Mouse (Mus musculus): ENCODE measurements at regions not wholly inside any gene's neighbourhood (a gene's known extent, or its start where the extent isn't known, plus 50 kb on each side); places are given as distances from the start of the nearest gene placed in this dataset.

GRCm38 (mm10) chr2:116444163-116444562 lies 378.5 kb upstream of the Meis2 start:
- TF ChIP-seq CTCF (IDR thresholded peaks at IDR 0.05; ENCODE audit: insufficient read depth, low read length) (no peak), POLR2A (IDR thresholded peaks at IDR 0.05; ENCODE audit: borderline replicate concordance, extremely low read depth, low read depth, low read length) (no peak)
- no peaks in the 10 kb centered on the region for H3K4me1 ChIP-seq (ENCODE audit: control insufficient read depth, insufficient read depth, low read length)
- no peak overlapping the region for H3K4me3 ChIP-seq (replicated peaks; ENCODE audit: extremely low read depth, low read depth, low read length)
- no peak for DNase-seq

- WGBS = 61% methylated on average over 2 of the region's 2 CpGs
- Histone ChIP-seq H3K4me1 (ENCODE audit: control insufficient read depth, insufficient read depth, low read length) (no peaks in the 10 kb centered on the region), H3K4me3 (replicated peaks; ENCODE audit: extremely low read depth, low read depth, low read length) (no peak overlapping the region)
- TF ChIP-seq CTCF (IDR thresholded peaks at IDR 0.05; ENCODE audit: insufficient read depth, low read length) (no peak), POLR2A (IDR thresholded peaks at IDR 0.05; ENCODE audit: borderline replicate concordance, extremely low read depth, low read depth, low read length) (no peak)
- no peak for DNase-seq
Measured at GRCm38 (mm10) chr2:116440252-116440651, 374.6 kb upstream of the Meis2 start.

DNA sequence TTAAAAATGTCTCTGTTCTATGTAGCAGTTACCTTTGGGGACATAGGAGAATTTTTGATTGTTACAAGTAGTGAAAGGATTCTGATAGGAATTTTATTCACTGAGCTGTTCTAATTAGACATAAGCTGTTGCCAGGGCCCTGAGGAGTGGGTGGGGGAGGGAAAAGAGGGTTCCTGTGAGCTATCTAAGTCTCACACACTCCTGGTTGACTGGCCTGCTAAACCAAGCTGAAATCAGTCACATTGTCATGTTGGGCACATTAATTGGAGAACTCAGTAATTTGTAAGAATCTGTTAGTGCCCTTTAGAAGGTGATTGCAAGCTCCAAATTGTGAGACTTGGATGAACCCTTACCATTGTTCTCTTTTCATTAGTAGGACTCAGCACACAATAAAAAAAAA lies 367.8 kb upstream of the Meis2 start:
- Histone ChIP-seq H3K4me3 (replicated peaks; ENCODE audit: extremely low read depth, low read depth, low read length) (no peak overlapping the region), H3K4me1 (ENCODE audit: control insufficient read depth, insufficient read depth, low read length) (no peaks in the 10 kb centered on the region)
- no peak for DNase-seq
- TF ChIP-seq CTCF (IDR thresholded peaks at IDR 0.05; ENCODE audit: insufficient read depth, low read length) (no peak), POLR2A (IDR thresholded peaks at IDR 0.05; ENCODE audit: borderline replicate concordance, extremely low read depth, low read depth, low read length) (no peak)

DNA sequence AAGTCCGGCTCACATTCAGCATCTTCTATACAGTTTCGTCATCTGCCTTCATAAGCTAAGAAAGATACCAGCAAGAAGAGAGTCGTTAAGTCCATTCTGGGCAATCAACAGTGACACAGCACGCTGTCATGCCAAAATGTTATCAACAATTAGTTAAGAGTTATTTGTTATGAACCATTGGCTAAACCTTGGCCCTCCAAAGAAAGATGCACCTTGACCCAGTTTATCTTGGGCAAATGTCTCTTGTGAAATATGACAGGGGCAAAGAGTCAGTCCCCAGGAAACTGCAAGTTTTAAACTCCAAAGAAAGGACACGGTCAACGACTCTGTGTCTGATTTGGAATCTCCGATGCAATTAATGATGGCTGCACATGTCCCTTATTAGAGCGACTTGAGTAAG lies 358.5 kb upstream of the Meis2 start:
- WGBS = 85% methylated on average over 8 of the region's 8 CpGs
- TF ChIP-seq POLR2A (IDR thresholded peaks at IDR 0.05; ENCODE audit: borderline replicate concordance, extremely low read depth, low read depth, low read length) (no peak), CTCF (IDR thresholded peaks at IDR 0.05; ENCODE audit: insufficient read depth, low read length) (no peak)
- H3K4me3 ChIP-seq (replicated peaks; ENCODE audit: extremely low read depth, low read depth, low read length) = no peak overlapping the region
- no peaks in the 10 kb centered on the region for H3K4me1 ChIP-seq (ENCODE audit: control insufficient read depth, insufficient read depth, low read length)
- DNase-seq = no peak

GRCm38 (mm10) chr2:116417428-116418195 lies 352.0 kb upstream of the Meis2 start:
- 37% methylated on average over 13 of the region's 13 CpGs for WGBS
- no peak overlapping the region for H3K4me3 ChIP-seq (replicated peaks; ENCODE audit: extremely low read depth, low read depth, low read length)
- TF ChIP-seq CTCF (IDR thresholded peaks at IDR 0.05; ENCODE audit: insufficient read depth, low read length) (no peak), POLR2A (IDR thresholded peaks at IDR 0.05; ENCODE audit: borderline replicate concordance, extremely low read depth, low read depth, low read length) (no peak)
- H3K4me1 ChIP-seq (ENCODE audit: control insufficient read depth, insufficient read depth, low read length) = no peaks in the 10 kb centered on the region; the same call in 1 of the 2 replicates
- DNase-seq = no peak

GRCm38 (mm10) chr2:116415742-116416141 lies 350.1 kb upstream of the Meis2 start:
- no peak for TF ChIP-seq CTCF (IDR thresholded peaks at IDR 0.05; ENCODE audit: insufficient read depth, low read length)
- no peak for TF ChIP-seq POLR2A (IDR thresholded peaks at IDR 0.05; ENCODE audit: borderline replicate concordance, extremely low read depth, low read depth, low read length)
- Histone ChIP-seq H3K4me3 (replicated peaks; ENCODE audit: extremely low read depth, low read depth, low read length) (no peak overlapping the region), H3K4me1 (ENCODE audit: control insufficient read depth, insufficient read depth, low read length) (no peaks in the 10 kb centered on the region; the same call in 1 of the 2 replicates)
- no peak for DNase-seq
- 72% methylated on average over 1 of the region's 1 CpGs for WGBS

DNA sequence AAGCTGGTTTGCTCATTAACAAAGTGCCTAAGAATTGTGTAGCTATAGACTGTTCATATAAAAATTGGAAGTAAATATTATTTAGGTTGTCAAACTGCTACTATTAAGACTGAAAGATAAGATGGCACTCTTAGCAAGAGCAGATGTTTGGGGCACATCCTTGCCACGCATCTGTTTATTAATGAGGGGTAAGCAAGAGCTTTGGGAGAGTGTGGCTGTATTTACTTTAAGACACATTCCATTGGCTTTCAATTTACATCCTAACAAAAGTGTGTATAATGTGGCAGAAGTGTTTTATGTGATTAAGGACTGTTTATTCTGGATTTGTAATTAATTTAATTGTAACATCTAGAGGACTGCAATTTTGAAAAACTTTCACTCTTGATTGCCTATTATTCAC lies 336.5 kb upstream of the Meis2 start:
- no peak for DNase-seq
- TF ChIP-seq CTCF (IDR thresholded peaks at IDR 0.05; ENCODE audit: insufficient read depth, low read length) (no peak), POLR2A (IDR thresholded peaks at IDR 0.05; ENCODE audit: borderline replicate concordance, extremely low read depth, low read depth, low read length) (no peak)

DNA sequence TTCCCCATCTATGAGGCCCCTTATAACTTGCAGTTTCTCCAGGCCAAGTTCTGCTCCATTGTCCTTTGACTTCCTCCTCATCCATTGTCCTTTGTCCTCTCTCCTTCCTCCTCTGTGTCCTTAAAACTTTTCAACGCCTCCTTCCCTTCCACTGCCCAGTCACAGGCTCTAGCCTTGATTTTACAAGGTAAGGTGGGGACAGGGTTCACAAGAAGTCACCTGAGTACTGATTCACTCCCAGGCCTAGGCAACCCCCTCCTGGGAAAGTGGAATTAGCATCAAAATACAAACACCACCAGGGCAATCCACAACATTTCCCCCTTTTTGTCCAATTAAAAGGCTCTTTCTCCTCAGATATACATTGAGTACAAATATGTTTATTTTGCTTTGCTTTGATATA lies 334.3 kb upstream of the Meis2 start:
- no peak for DNase-seq
- Histone ChIP-seq H3K4me3 (replicated peaks; ENCODE audit: extremely low read depth, low read depth, low read length) (no peak overlapping the region), H3K4me1 (ENCODE audit: control insufficient read depth, insufficient read depth, low read length) (no peaks in the 10 kb centered on the region)
- 67% methylated on average over 1 of the region's 1 CpGs for WGBS
- TF ChIP-seq POLR2A (IDR thresholded peaks at IDR 0.05; ENCODE audit: borderline replicate concordance, extremely low read depth, low read depth, low read length) (no peak), CTCF (IDR thresholded peaks at IDR 0.05; ENCODE audit: insufficient read depth, low read length) (no peak)

More for the DNA sequence above, 336.5 kb upstream of the Meis2 start:
- H3K4me1 ChIP-seq (ENCODE audit: control insufficient read depth, insufficient read depth, low read length) = no peaks in the 10 kb centered on the region
- H3K4me3 ChIP-seq (replicated peaks; ENCODE audit: extremely low read depth, low read depth, low read length) = no peak overlapping the region
- WGBS = 64% methylated on average over 1 of the region's 1 CpGs

DNA sequence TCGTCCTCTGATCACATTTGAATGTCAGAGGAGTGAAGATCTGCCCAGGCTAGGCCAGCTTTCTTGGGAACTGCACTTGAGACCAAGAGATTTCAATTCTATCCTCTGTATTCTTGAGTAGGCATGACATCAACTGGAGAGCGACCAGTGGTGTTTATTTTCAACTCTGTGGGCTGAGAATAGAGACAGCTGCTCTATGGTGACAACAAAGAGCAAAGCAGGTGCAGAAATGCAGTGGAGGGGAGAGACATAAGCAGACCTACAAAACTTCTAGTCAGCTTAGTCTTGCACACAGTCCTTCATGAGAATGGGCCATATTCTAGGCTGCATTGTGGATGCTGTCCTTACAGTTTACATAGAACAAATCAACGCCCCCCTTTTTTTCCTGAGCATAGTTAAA lies 303.2 kb upstream of the Meis2 start:
- WGBS = 72% methylated on average over 3 of the region's 3 CpGs
- Histone ChIP-seq H3K4me1 (ENCODE audit: control insufficient read depth, insufficient read depth, low read length) (no peaks in the 10 kb centered on the region), H3K4me3 (replicated peaks; ENCODE audit: extremely low read depth, low read depth, low read length) (no peak overlapping the region)
- DNase-seq = no peak
- TF ChIP-seq CTCF (IDR thresholded peaks at IDR 0.05; ENCODE audit: insufficient read depth, low read length) (no peak), POLR2A (IDR thresholded peaks at IDR 0.05; ENCODE audit: borderline replicate concordance, extremely low read depth, low read depth, low read length) (no peak)

- H3K4me1 ChIP-seq (ENCODE audit: control insufficient read depth, insufficient read depth, low read length) = no peaks in the 10 kb centered on the region
- TF ChIP-seq POLR2A (IDR thresholded peaks at IDR 0.05; ENCODE audit: borderline replicate concordance, extremely low read depth, low read depth, low read length) = no peak
- TF ChIP-seq CTCF (IDR thresholded peaks at IDR 0.05; ENCODE audit: insufficient read depth, low read length) = no peak
- H3K4me3 ChIP-seq (replicated peaks; ENCODE audit: extremely low read depth, low read depth, low read length) = no peak overlapping the region
- no peak for DNase-seq
- WGBS = 74% methylated on average over 2 of the region's 2 CpGs
Measured at GRCm38 (mm10) chr2:116364136-116364535, 298.5 kb upstream of the Meis2 start.

Data from lung, adult 2 months (tissue).